Mouse (Mus musculus) limb, embryonic 14.5 days (tissue): ENCODE results near the gene Arl4d. TPM values are rescaled to one million over a fixed set of nuclear protein-coding genes. Genes with fewer than 3 reads are reported as not detected.

Experiments used
- ATAC-seq: fragments of 200-750 bp; cut with Nextera tagmentation; 2 replicates; pipeline ENCODE4 v1.8.0; 2017; ENCODE audit warnings: low read depth, moderate number of reproducible peaks, moderate TSS enrichment; ENCODE audit not compliant: low FRiP score
- DNase-seq: peaks from one replicate; pipeline ENCODE4 v3.0.0-alpha.2; 2015; ENCODE audit warnings: low spot score
- H3K27ac ChIP-seq: fragments of 300-500 bp; sonication (generic); replicated peaks from 2 replicates; pipeline ENCODE4 v1.5.1; 2014; ENCODE audit warnings: low read depth, mild to moderate bottlenecking, low read length, moderate library complexity, mixed read lengths
- H3K27me3 ChIP-seq: fragments of 300-500 bp; sonication (generic); 2 replicates; pipeline ENCODE4 v1.6.1; 2014; ENCODE audit warnings: low read length, mixed read lengths; ENCODE audit not compliant: control insufficient read depth, insufficient read depth
- H3K36me3 ChIP-seq: fragments of 300-500 bp; sonication (generic); 2 replicates; pipeline ENCODE4 v1.6.1; 2014; ENCODE audit warnings: mild to moderate bottlenecking, low read length, moderate library complexity, mixed read lengths; ENCODE audit not compliant: control insufficient read depth, insufficient read depth
- H3K4me1 ChIP-seq: fragments of 300-500 bp; sonication (generic); 2 replicates; pipeline ENCODE4 v1.6.1; 2014; ENCODE audit warnings: antibody characterized with exemption, low read length, mixed read lengths; ENCODE audit not compliant: control insufficient read depth, insufficient read depth
- H3K4me2 ChIP-seq: fragments of 300-500 bp; sonication (generic); replicated peaks from 2 replicates; pipeline ENCODE4 v1.6.1; 2014; ENCODE audit warnings: low read depth, mild to moderate bottlenecking, low read length, moderate library complexity; ENCODE audit not compliant: severe bottlenecking
- H3K4me3 ChIP-seq: fragments of 300-500 bp; sonication (generic); replicated peaks from 2 replicates; pipeline ENCODE4 v1.5.1; 2014; ENCODE audit warnings: low read length
- H3K9ac ChIP-seq: fragments of 300-500 bp; sonication (generic); 2 replicates; pipeline ENCODE4 v1.6.1; 2014; ENCODE audit warnings: mild to moderate bottlenecking, low read depth, low read length, moderate library complexity; ENCODE audit not compliant: severe bottlenecking
- H3K9me3 ChIP-seq: fragments of 300-500 bp; sonication (generic); 2 replicates; pipeline ENCODE4 v1.6.1; 2016; ENCODE audit warnings: low read length; ENCODE audit not compliant: control insufficient read depth
- POLR2A ChIP-seq: fragments of 200-500 bp; IDR thresholded peaks from 2 replicates; pipeline ENCODE4 v1.8.0; 2012; ENCODE audit warnings: inconsistent platforms, mild to moderate bottlenecking, moderate library complexity, borderline replicate concordance; ENCODE audit not compliant: insufficient read depth, insufficient read length; ENCODE audit errors: extremely low read depth
- WGBS: fragments of 180-500 bp; shearing (Covaris S2); extraction: QIAGEN DNeasy Blood & Tissue Kit; methylation state at CpG from one replicate; pipeline ENCODE4 v1.1.7; 2014; 5-methylcytosine and 5-hydroxymethylcytosine counted together
- polyA plus RNA-seq, 2 experiments: library from polyadenylated mRNA; depleted of rRNA in 1 of 2; stranded (reverse) in 1 of 2; unstranded in 1 of 2; fragments of >200 nt; fragmentation: Nextera tagmentation in 1 of 2; extraction: Ambion mirVana in 1 of 2; gene quantifications; 2 replicates each; pipeline versions ENCODE4 v1.2.1 to v1.2.3; 2012 to 2014

Gene Arl4d
- polyA plus RNA-seq, 2 experiments, result 3.6 to 4.2 TPM

DNA sequence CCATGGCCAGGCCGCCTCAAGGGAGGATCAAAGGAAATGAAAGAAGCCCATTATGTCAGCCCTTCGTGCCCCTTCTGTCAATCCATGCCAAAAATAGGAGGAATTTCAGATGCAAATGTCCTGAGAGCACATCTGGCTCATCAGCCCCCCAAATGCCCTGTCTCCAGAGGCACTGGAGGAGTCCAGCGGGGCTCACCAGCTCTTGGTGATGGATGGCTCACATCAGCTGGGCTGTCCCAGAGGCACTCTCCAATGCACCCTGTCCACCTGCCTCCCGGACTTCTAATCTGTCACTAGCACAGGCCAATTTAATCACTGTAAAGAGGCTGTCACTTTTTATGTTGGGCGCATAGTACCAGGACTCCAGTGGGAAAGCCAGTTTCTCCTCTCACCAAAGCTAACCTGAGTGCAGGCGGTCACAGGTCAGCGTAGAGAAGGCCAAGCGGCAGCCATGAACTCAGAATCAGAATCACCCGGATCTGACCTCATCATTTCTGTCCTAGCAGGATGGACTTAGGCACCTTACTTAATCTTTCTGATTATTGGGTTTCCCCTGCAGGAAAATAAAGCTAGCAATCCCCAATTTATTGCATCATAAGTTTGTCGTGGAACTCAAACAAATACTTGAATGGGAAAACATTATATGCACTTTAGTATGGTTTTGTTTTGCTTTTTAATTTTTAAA lies 41.6 kb downstream of the Arl4d start:
- no peak for TF ChIP-seq POLR2A
- Histone ChIP-seq H3K27me3 (no peaks in the 10 kb centered on the region), H3K27ac (no peak overlapping the region), H3K9me3 (no peaks in the 10 kb centered on the region), H3K4me1 (no peaks in the 10 kb centered on the region), H3K4me3 (no peak overlapping the region), H3K9ac (no peak overlapping the region), H3K36me3 (no peaks in the 10 kb centered on the region), H3K4me2 (no peak overlapping the region)
- ATAC-seq, result no peak
- 68% methylated on average over 10 of the region's 10 CpGs for WGBS
- no peak for DNase-seq

DNA sequence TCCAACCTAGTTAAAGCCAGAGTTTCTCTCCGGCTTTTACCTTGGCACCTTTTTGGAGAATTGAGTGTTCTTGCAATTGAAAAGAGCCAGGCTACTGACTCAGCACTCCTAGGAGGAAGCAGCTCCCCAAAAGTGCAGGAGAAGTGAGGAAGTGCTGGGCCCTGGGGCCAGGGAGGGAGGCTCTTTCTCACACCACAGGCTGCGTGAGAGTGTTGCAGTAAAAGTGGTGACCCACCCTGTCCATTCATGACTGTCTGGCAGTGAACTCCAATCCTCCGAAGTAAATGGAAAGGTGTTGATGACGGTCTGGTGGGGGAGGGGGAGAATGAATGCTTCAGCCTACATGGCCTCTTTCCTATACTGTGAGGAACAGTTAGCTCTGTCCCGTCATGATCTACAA lies 43.1 kb downstream of the Arl4d start:
- no peak for ATAC-seq
- H3K4me2 ChIP-seq, result no peak overlapping the region
- no peak for TF ChIP-seq POLR2A
- no peak overlapping the region for H3K9ac ChIP-seq
- H3K4me3 ChIP-seq, result no peak overlapping the region
- WGBS, result 23% methylated on average over 5 of the region's 5 CpGs
- H3K36me3 ChIP-seq, result no peaks in the 10 kb centered on the region
- no peak overlapping the region for H3K27ac ChIP-seq
- no peaks in the 10 kb centered on the region for H3K9me3 ChIP-seq
- DNase-seq, result no peak
- H3K27me3 ChIP-seq, result no peaks in the 10 kb centered on the region
- no peaks in the 10 kb centered on the region for H3K4me1 ChIP-seq

DNA sequence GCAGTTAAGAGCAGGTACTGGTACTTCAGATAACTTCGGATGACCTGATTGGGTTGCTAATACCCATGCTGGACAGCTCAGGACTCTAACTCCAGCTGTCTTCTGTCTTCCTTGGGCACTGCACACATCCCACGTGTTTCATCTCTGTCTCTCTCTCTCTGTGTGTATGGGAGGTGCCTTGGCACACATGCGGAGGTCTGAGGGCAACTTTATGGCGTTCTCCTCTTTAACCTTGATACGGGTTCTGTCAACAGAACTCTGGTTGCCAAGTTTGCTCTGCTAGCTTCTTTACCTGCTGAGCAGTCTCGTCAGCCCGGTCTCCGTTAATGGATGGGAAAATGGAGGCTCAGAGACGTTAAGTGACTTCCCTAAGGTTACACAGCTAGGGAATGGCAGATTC lies 47.5 kb downstream of the Arl4d start:
- Histone ChIP-seq H3K4me3 (no peak overlapping the region), H3K4me2 (no peak overlapping the region), H3K27ac (no peak overlapping the region), H3K36me3 (no peaks in the 10 kb centered on the region), H3K9ac (no peak overlapping the region), H3K27me3 (no peaks in the 10 kb centered on the region), H3K9me3 (no peaks in the 10 kb centered on the region), H3K4me1 (no peaks in the 10 kb centered on the region)
- ATAC-seq (no peak), DNase-seq (no peak)
- TF ChIP-seq POLR2A, result no peak
- 79% methylated on average over 9 of the region's 9 CpGs for WGBS

DNA sequence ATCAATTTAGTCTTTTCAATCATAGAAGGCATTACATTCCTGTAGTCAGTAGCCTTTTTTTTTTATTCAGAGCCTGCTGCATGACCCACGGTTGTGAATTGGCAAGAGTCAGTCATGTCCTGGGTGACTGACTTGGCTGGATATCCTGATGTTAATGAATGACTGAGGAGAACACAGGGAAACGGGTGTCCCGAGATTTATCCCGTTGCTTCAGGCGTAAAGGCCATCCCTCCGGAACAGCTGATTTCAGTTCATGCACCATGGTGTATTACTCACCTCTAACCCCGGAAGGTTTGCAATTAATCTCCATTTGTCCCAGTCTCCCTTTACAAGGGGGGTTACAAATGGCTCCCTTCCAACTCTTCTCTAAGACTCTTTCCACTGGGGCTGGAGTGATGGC lies 48.7 kb downstream of the Arl4d start:
- no peak for TF ChIP-seq POLR2A
- Histone ChIP-seq H3K36me3 (no peaks in the 10 kb centered on the region), H3K4me1 (no peaks in the 10 kb centered on the region), H3K27me3 (no peaks in the 10 kb centered on the region), H3K27ac (no peak overlapping the region), H3K9me3 (no peaks in the 10 kb centered on the region), H3K9ac (no peak overlapping the region), H3K4me3 (no peak overlapping the region), H3K4me2 (no peak overlapping the region)
- WGBS, result 68% methylated on average over 7 of the region's 7 CpGs
- DNase-seq (no peak), ATAC-seq (no peak)

Other genes with a start within 250 kb of the Arl4d start
- 39.3 and 41.1 TPM in 2 replicates for gene Aarsd1, start 247.9 kb upstream of the Arl4d start, polyA plus RNA-seq (2012; rRNA removed)
- 62.8 and 63.2 TPM in 2 replicates for gene Aarsd1, start 247.9 kb upstream of the Arl4d start, polyA plus RNA-seq (2014; fragmentation: Nextera tagmentation; extraction: Ambion mirVana)
- 1.3 and 4.2 TPM in 2 replicates for gene Gm27029, start 240.7 kb upstream of the Arl4d start, polyA plus RNA-seq (2012; rRNA removed)
- gene Gm27029, start 240.7 kb upstream of the Arl4d start, polyA plus RNA-seq (2014; fragmentation: Nextera tagmentation; extraction: Ambion mirVana), result 11.8 and 12.1 TPM in 2 replicates
- 19.3 and 20.6 TPM in 2 replicates for gene Rundc1, start 240.5 kb upstream of the Arl4d start, polyA plus RNA-seq (2012; rRNA removed)
- 17.6 and 17.8 TPM in 2 replicates for gene Rundc1, start 240.5 kb upstream of the Arl4d start, polyA plus RNA-seq (2014; fragmentation: Nextera tagmentation; extraction: Ambion mirVana)
- 23.7 and 27.5 TPM in 2 replicates for gene Ptges3l, start 240.2 kb upstream of the Arl4d start, polyA plus RNA-seq (2012; rRNA removed)
- gene Ptges3l, start 240.2 kb upstream of the Arl4d start, polyA plus RNA-seq (2014; fragmentation: Nextera tagmentation; extraction: Ambion mirVana), result 13.9 and 20.5 TPM in 2 replicates
- gene Rpl27, start 223.2 kb upstream of the Arl4d start, polyA plus RNA-seq (2012; rRNA removed), result 1,216 and 1,303 TPM in 2 replicates
- 384 and 422 TPM in 2 replicates for gene Rpl27, start 223.2 kb upstream of the Arl4d start, polyA plus RNA-seq (2014; fragmentation: Nextera tagmentation; extraction: Ambion mirVana)
- gene Ifi35, start 217.1 kb upstream of the Arl4d start, polyA plus RNA-seq (2012; rRNA removed), result 13.1 and 15.2 TPM in 2 replicates
- gene Ifi35, start 217.1 kb upstream of the Arl4d start, polyA plus RNA-seq (2014; fragmentation: Nextera tagmentation; extraction: Ambion mirVana), result 16.1 and 16.7 TPM in 2 replicates
- gene Rnd2, start 200.5 kb upstream of the Arl4d start, polyA plus RNA-seq (2012; rRNA removed), result 20.7 and 21.8 TPM in 2 replicates
- 8.4 and 10.4 TPM in 2 replicates for gene Rnd2, start 200.5 kb upstream of the Arl4d start, polyA plus RNA-seq (2014; fragmentation: Nextera tagmentation; extraction: Ambion mirVana)
- 88.0 and 96.1 TPM in 2 replicates for gene Vat1, start 199.3 kb upstream of the Arl4d start, polyA plus RNA-seq (2012; rRNA removed)
- 56.1 and 63.3 TPM in 2 replicates for gene Vat1, start 199.3 kb upstream of the Arl4d start, polyA plus RNA-seq (2014; fragmentation: Nextera tagmentation; extraction: Ambion mirVana)
- 8.7 and 9.9 TPM in 2 replicates for gene Brca1, start 113.6 kb upstream of the Arl4d start, polyA plus RNA-seq (2012; rRNA removed)
- 10.7 and 11.6 TPM in 2 replicates for gene Brca1, start 113.6 kb upstream of the Arl4d start, polyA plus RNA-seq (2014; fragmentation: Nextera tagmentation; extraction: Ambion mirVana)
- gene Nbr1, start 113.4 kb upstream of the Arl4d start, polyA plus RNA-seq (2012; rRNA removed), result 82.7 and 93.1 TPM in 2 replicates
- 62.8 and 71.3 TPM in 2 replicates for gene Nbr1, start 113.4 kb upstream of the Arl4d start, polyA plus RNA-seq (2014; fragmentation: Nextera tagmentation; extraction: Ambion mirVana)
- gene Tmem106a, start 83.3 kb upstream of the Arl4d start, polyA plus RNA-seq (2012; rRNA removed), result 9.3 and 11.6 TPM in 2 replicates
- gene Tmem106a, start 83.3 kb upstream of the Arl4d start, polyA plus RNA-seq (2014; fragmentation: Nextera tagmentation; extraction: Ambion mirVana), result 3.8 and 5.4 TPM in 2 replicates
- gene Gm11634, start 66.3 kb upstream of the Arl4d start, polyA plus RNA-seq (2012; rRNA removed), result not detected in 2 replicates
- gene Gm11634, start 66.3 kb upstream of the Arl4d start, polyA plus RNA-seq (2014; fragmentation: Nextera tagmentation; extraction: Ambion mirVana), result not detected in 2 replicates
- gene Rdm1, start 38.3 kb upstream of the Arl4d start, polyA plus RNA-seq (2012; rRNA removed), result 35.5 and 36.0 TPM in 2 replicates
- gene Rdm1, start 38.3 kb upstream of the Arl4d start, polyA plus RNA-seq (2014; fragmentation: Nextera tagmentation; extraction: Ambion mirVana), result 39.2 and 39.4 TPM in 2 replicates
- 25.0 and 27.0 TPM in 2 replicates for gene Dhx8, start 67.4 kb downstream of the Arl4d start, polyA plus RNA-seq (2012; rRNA removed)
- 29.2 and 33.7 TPM in 2 replicates for gene Dhx8, start 67.4 kb downstream of the Arl4d start, polyA plus RNA-seq (2014; fragmentation: Nextera tagmentation; extraction: Ambion mirVana)
- 24.2 and 31.6 TPM in 2 replicates for gene Etv4, start 119.8 kb downstream of the Arl4d start, polyA plus RNA-seq (2012; rRNA removed)
- 9.4 and 11.7 TPM in 2 replicates for gene Etv4, start 119.8 kb downstream of the Arl4d start, polyA plus RNA-seq (2014; fragmentation: Nextera tagmentation; extraction: Ambion mirVana)
- gene Meox1, start 228.8 kb downstream of the Arl4d start, polyA plus RNA-seq (2012; rRNA removed), result 20.0 and 20.8 TPM in 2 replicates
- 14.0 and 15.2 TPM in 2 replicates for gene Meox1, start 228.8 kb downstream of the Arl4d start, polyA plus RNA-seq (2014; fragmentation: Nextera tagmentation; extraction: Ambion mirVana)